Mouse (Mus musculus): ENCODE measurements at regions not wholly inside any gene's neighbourhood (a gene's known extent, or its start where the extent isn't known, plus 50 kb on each side); places are given as distances from the start of the nearest gene placed in this dataset.

- no peak for TF ChIP-seq CTCF (IDR thresholded peaks at IDR 0.05; ENCODE audit: borderline replicate concordance, extremely low read depth, insufficient read depth, insufficient read length)
- TF ChIP-seq POLR2A (IDR thresholded peaks at IDR 0.05; ENCODE audit: borderline replicate concordance, extremely low read depth, insufficient read depth, insufficient read length, poor library complexity, severe bottlenecking), result no peak
Observed at GRCm38 (mm10) chr19:54285481-54285880, 241.5 kb downstream of the Adra2a start.
